Mouse (Mus musculus): ENCODE data around the gene Slitrk6.

The Slitrk6 gene

DNA sequence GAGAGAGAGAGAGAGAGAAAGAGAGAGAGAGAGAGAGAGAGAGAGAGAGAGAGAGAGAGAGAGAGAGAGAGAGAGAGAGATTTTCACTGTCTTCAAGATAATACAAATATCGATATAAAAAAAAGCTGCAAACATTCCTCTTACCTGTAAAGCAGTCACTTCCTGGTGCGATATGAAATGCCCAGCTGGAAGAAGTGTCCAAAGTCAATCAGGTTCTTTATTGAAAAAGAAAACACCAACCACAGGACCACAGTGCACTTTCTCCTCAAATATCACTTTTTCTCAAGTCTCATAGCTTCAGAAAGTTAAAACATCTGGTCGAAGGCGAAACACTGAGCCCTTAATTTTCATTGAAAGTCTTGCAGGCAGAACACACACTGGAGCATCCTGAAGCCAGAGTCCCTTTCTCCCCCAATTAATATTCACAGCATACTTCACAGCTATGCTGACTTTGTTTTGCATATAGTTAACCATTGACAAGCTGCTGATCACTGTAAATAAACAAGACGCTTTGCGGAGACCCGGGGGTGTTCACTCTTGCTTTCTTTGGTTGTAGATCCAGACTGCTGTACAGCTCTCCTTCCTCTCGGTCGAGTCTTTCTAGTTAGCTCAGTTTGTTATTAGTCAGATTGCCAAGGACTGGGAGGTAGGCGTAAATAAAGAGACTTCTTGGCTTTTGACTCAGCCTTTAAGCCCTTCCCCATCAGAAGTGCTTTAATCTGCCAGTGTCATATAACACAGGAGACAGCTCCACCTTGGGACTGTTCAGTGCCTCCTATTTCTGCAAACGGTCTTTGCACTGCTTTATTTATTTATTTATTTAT is at the start of gene Slitrk6:
TSS of gene Slitrk6 (minus strand) at position 666 of the 824 bp plus-strand sequence.
- DNase-seq (ENCODE audit: low spot score in 2 of 2) = peak in 1 of 2 experiments; percentile 7

DNA sequence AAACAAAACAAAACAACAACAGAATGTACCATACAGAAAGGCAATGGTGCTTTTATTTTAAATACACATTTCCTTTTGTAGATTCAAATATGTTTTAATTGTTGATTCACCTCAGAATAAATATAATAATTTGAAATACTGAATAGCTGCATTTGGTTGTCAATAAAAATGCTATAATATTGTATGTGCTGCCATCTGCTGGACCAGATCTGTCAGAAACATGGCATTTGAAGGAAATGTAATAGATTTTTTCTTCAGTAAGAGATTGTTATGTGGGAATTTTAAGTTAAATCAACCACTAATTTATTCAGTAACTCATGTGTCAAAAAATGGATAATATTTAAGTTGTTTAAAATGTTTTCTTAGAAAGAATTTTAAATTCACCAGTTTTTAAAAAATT is 22.6 kb upstream of the Slitrk6 start:
- no peak for DNase-seq (ENCODE audit: low spot score in 2 of 2)

- no peak for DNase-seq (ENCODE audit: low spot score in 2 of 2)
These were observed 15.7 kb upstream of the Slitrk6 start for GRCm38 (mm10) chr14:110770694-110771093.

GRCm38 (mm10) chr14:110762588-110763220 is 7.8 kb upstream of the Slitrk6 start:
- no peak for DNase-seq (ENCODE audit: low spot score in 2 of 2)

- no peak for DNase-seq (ENCODE audit: low spot score in 2 of 2)
These were observed 6.0 kb upstream of the Slitrk6 start for GRCm38 (mm10) chr14:110760909-110761308.

DNA sequence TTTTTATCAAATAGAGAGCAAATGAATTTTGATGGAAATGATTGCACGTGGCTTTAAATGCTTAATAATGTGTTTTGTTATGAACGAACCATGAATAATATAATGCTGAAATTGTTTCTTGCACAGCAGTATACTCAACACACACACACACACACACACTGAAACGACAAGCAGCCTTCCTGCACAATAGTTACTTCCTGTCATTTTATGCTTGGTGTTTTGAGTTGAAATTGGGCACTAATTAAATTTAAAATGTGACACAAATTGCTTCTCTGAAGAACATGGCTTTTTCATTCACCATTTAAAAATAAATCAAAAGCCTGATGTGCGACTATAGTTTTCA is 330 bp upstream of the Slitrk6 start:
- DNase-seq (ENCODE audit: low spot score in 2 of 2) = no peak

- DNase-seq (ENCODE audit: low spot score in 2 of 2) = no peak
These were observed 15.1 kb downstream of the Slitrk6 start for GRCm38 (mm10) chr14:110739861-110740260.

DNA sequence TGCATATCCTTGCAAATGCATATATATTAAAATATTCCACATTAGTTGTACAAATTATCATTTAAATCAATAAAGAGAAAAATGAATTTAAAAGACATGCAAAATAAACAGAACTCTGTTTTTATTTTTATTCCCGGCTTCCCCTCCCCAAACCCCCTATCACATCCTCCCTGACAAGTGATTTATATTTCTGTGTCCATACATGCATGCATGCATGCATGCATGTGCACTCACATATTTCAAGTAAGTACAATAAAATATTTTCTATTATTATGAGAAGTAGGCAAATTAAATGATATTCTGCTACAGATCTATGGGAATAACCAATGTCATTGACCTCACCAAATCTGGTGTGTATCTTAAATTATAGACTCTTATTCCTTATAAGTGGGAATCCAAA is 15.6 kb downstream of the Slitrk6 start:
- no peak for DNase-seq (ENCODE audit: low spot score in 2 of 2)

GRCm38 (mm10) chr14:110728344-110728910 is 26.5 kb downstream of the Slitrk6 start:
- no peak for DNase-seq (ENCODE audit: low spot score in 2 of 2)

DNA sequence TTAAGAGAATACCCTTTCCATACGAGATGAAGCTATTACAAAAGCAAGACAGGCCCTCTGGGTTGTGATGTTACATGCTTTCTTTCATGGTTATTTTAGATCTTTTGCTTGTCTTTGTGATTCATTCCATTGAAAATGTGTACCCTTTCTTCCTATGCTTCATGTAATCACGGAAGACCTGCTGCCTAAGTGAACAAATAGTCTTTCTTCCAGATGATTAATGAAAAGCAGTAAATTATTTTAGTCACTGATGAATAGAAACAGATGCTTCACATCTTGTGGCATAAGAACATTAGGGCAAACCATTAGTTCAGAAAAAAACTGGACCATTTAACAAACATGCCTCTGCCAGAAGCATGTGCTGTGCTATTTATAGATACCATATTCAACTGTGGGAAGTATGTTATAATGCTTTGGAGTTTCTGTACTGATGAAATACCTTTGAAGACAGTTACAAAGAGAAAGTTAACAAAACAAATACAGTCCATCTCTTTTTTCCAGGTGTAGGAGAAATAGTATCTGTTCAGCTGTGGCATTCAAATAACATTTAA is 30.8 kb downstream of the Slitrk6 start:
- DNase-seq (ENCODE audit: low spot score in 2 of 2) = no peak

Data from frontal cortex, postnatal 10 days (tissue).